Mouse (Mus musculus) heart, embryonic 14.5 days (tissue): Measurements from ENCODE around the gene Mthfd1l. TPM values are rescaled to one million over a fixed set of nuclear protein-coding genes. Genes with fewer than 3 reads are reported as not detected.

Experiments used
- ATAC-seq: fragments of 200-750 bp; cut with Nextera tagmentation; 2 replicates; pipeline ENCODE4 v1.8.0; 2017; ENCODE audit warnings: low read depth, moderate TSS enrichment; ENCODE audit not compliant: insufficient number of reproducible peaks, insufficient read depth, low FRiP score
- H3K27ac ChIP-seq, 2 experiments: fragments of 200-500 bp in 1 of 2; fragments of 300-500 bp in 1 of 2; sonication (generic) in 1 of 2; replicated peaks in 1 of 2; 2 replicates each; pipeline ENCODE4 v1.5.1; 2012 to 2014; ENCODE audit warnings: low read depth in 2 of 2, low read length in 2 of 2, control low read depth in 1 of 2, mild to moderate bottlenecking in 1 of 2, mixed read lengths in 1 of 2; ENCODE audit not compliant: control insufficient read depth in 1 of 2, insufficient read depth in 1 of 2
- H3K27me3 ChIP-seq: fragments of 300-500 bp; sonication (generic); 2 replicates; pipeline ENCODE4 v1.6.1; 2014; ENCODE audit warnings: mild to moderate bottlenecking, low read length, control low read depth; ENCODE audit not compliant: control insufficient read depth, insufficient read depth
- H3K36me3 ChIP-seq: fragments of 300-500 bp; sonication (generic); 2 replicates; pipeline ENCODE4 v1.6.1; 2014; ENCODE audit warnings: mild to moderate bottlenecking, control low read depth, low read length, mixed read lengths; ENCODE audit not compliant: control insufficient read depth, insufficient read depth
- H3K4me1 ChIP-seq, 2 experiments: fragments of 200-500 bp in 1 of 2; fragments of 300-500 bp in 1 of 2; sonication (generic) in 1 of 2; 2 replicates each; pipeline ENCODE4 v1.6.1; 2012 to 2014; ENCODE audit warnings: low read length in 2 of 2, control low read depth in 1 of 2, mixed read lengths in 1 of 2; ENCODE audit not compliant: control insufficient read depth in 2 of 2, insufficient read depth in 2 of 2
- H3K4me2 ChIP-seq: fragments of 300-500 bp; sonication (generic); 2 replicates; pipeline ENCODE4 v1.6.1; 2014; ENCODE audit warnings: mild to moderate bottlenecking, low read length
- H3K4me3 ChIP-seq, 2 experiments: fragments of 200-500 bp in 1 of 2; fragments of 300-500 bp in 1 of 2; sonication (generic) in 1 of 2; 2 replicates each; pipeline ENCODE4 v1.5.1; 2012 to 2014; ENCODE audit warnings: low read length in 2 of 2, mild to moderate bottlenecking in 2 of 2, control low read depth in 1 of 2, low read depth in 1 of 2, moderate library complexity in 1 of 2; ENCODE audit not compliant: control insufficient read depth in 1 of 2, insufficient read depth in 1 of 2
- H3K9ac ChIP-seq: fragments of 300-500 bp; sonication (generic); 2 replicates; pipeline ENCODE4 v1.6.1; 2014; ENCODE audit warnings: mild to moderate bottlenecking, low read length
- H3K9me3 ChIP-seq: fragments of 300-500 bp; sonication (generic); 2 replicates; pipeline ENCODE4 v1.6.1; 2016; ENCODE audit warnings: low read length, control low read depth; ENCODE audit not compliant: control insufficient read depth
- WGBS: fragments of 180-500 bp; shearing (Covaris S2); extraction: QIAGEN DNeasy Blood & Tissue Kit; methylation state at CpG from one replicate; pipeline ENCODE4 v1.1.7; 2014; 5-methylcytosine and 5-hydroxymethylcytosine counted together
- polyA plus RNA-seq: library from polyadenylated mRNA; unstranded; fragments of >200 nt; fragmentation: Nextera tagmentation; extraction: Ambion mirVana; gene quantifications from 2 replicates; pipeline ENCODE4 v1.2.1, GENCODE M21; 2014

Mthfd1l gene
- polyA plus RNA-seq, 1 experiment from 2014 or later, result 8.8 TPM

DNA sequence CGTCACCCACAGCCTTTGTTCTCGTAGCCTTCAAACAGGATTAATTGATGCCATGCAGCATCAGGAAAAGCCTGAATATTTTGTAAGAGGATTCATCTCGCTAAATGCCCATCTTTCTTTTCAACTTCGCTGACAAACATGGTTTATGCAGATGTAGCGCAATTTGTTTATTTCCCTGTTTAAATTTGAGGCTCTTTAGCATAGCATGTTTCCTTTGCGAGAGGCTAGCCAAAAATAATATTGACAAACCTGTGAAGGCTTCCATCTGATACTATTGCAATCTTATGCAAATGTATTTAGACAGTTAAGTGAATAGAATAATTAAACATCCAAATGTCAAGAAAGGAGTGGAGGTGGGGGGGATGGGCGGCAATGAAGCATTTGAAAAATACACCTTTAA, 152.3 kb downstream of the Mthfd1l start:
- ATAC-seq, result no peak
- H3K9me3 ChIP-seq, result no peaks in the 10 kb centered on the region
- H3K9ac ChIP-seq, result no peak overlapping the region
- H3K27me3 ChIP-seq, result no peaks in the 10 kb centered on the region
- no peak overlapping the region for H3K4me2 ChIP-seq
- WGBS, result 89% methylated on average over 7 of the region's 7 CpGs
- H3K4me3 ChIP-seq, result no peak overlapping the region
- no peaks in the 10 kb centered on the region for H3K36me3 ChIP-seq
- no peak overlapping the region for H3K27ac ChIP-seq
- H3K4me1 ChIP-seq, result peaks cover 21 to 23% of the 10 kb centered on the region in 2 experiments

DNA sequence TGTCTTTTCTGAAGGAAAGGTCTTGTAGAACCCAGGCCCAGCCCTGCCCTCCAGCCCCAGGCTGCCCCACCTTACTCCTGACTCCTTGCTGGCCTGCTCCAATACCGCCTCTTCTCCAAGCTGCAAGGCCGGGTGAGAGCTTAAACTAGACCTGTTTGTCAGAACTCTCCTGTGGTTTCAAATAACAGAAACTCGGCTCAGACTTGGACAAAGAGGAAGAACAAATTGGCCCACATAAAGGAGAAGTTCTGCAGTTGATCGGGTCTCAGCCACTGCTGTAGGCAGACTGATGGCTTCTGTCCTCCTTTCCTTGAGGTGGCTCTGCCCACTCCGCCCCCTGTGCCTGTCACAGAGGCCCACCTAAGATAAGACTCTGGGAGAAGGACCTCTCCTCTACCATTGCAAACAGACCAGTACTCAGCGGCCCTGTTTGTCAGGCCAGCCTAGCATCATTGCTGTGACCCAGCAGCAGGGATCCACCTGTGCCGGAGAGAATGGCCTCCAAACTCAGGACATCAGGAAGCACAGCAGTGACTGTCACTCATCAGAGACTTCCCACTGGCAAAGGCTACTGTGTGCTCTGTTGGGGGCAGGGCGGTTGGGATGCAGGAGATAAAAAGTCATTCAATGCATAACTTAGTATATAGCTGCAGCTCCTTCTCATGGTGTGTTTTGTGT, 153.6 kb downstream of the Mthfd1l start:
- Histone ChIP-seq H3K9ac (no peak overlapping the region), H3K4me1 (peaks cover 21% of the 10 kb centered on the region in 2 experiments), H3K4me3 (no peak overlapping the region), H3K27ac (no peak overlapping the region; a peak in 1 of 4 replicates), H3K36me3 (no peaks in the 10 kb centered on the region), H3K9me3 (no peaks in the 10 kb centered on the region), H3K27me3 (no peaks in the 10 kb centered on the region), H3K4me2 (no peak overlapping the region)
- 50% methylated on average over 8 of the region's 8 CpGs for WGBS
- ATAC-seq, result no peak

DNA sequence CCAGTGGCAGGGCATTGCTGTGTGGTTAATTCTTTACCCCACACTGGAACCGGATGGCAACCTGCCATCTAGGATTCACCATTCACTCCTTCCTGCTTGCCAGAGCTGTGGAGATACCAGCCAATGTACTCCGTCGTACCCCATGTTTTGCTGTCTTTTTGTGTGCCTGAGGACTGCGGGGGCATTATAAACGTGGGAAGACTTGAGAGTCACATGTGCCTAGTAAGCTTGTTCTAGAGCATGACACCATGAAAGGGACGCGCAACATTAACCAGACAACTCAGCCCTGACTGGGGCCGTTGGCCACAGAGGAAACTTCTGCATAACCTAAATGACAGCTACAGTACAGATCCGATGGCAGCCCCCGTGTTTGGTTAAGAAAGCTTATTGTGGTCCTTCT, 155.5 kb downstream of the Mthfd1l start:
- H3K4me2 ChIP-seq, result no peak overlapping the region
- WGBS, result 53% methylated on average over 10 of the region's 10 CpGs
- H3K27me3 ChIP-seq, result no peaks in the 10 kb centered on the region
- ATAC-seq, result 0 out of 2 replicates have a peak, but pooled peaks have one; percentile 20
- H3K9me3 ChIP-seq, result no peaks in the 10 kb centered on the region
- no peak overlapping the region for H3K4me3 ChIP-seq
- peak overlapping the region; percentile 29 to 61; a peak in 2 of 4 replicates for H3K27ac ChIP-seq
- H3K4me1 ChIP-seq, result peaks cover 20 to 24% of the 10 kb centered on the region in 2 experiments
- no peaks in the 10 kb centered on the region for H3K36me3 ChIP-seq
- no peak overlapping the region for H3K9ac ChIP-seq

DNA sequence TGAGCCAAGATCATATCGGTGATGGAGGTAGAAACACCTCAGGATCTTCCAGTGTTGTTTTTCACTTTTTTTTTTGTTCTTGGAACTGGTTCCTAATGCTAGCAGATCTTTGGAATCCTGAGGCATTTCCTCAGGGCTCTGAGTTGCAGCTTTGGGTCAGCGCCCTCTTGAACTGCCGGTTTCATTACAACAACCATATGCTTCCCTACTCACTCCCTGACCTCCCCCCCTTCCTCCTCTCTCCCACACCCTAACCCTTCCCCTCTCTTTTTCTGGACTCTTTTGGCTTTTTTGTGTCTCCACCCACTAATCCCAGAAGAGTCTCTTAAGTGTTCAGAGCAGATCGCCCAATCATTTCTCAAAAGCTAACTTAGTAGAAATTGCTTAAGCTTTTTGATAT, 156.0 kb downstream of the Mthfd1l start:
- H3K27ac ChIP-seq, result peak overlapping the region; percentile 29 to 61; a peak in 2 of 4 replicates
- H3K4me2 ChIP-seq, result no peak overlapping the region
- H3K4me1 ChIP-seq, result peaks cover 18 to 19% of the 10 kb centered on the region in 2 experiments
- WGBS, result 71% methylated on average over 4 of the region's 4 CpGs
- ATAC-seq, result 0 out of 2 replicates have a peak, but pooled peaks have one; percentile 40
- H3K9me3 ChIP-seq, result no peaks in the 10 kb centered on the region
- no peaks in the 10 kb centered on the region for H3K36me3 ChIP-seq
- H3K4me3 ChIP-seq, result no peak overlapping the region
- no peak overlapping the region for H3K9ac ChIP-seq
- H3K27me3 ChIP-seq, result no peaks in the 10 kb centered on the region

DNA sequence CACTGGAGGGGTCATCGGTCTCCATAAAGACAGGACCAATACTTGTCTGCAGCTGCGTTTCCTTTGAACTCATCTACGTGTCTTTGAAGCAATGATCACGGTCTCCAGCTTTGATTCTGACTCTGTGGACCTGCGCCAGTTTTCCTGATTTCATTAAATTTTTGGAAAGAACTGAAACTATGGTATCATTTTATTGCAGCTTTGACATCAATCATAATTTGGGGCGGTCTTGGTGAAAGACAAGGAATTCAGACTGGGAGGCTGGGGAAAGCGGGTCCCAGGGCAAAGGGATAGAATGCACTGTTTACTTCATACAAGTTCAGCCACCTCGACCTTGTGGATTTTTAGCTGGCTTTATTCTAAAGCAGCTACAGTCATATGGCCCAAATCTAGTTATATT, 156.5 kb downstream of the Mthfd1l start:
- H3K9me3 ChIP-seq, result no peaks in the 10 kb centered on the region
- no peak overlapping the region for H3K9ac ChIP-seq
- no peak for ATAC-seq
- H3K27me3 ChIP-seq, result no peaks in the 10 kb centered on the region
- no peak overlapping the region for H3K27ac ChIP-seq
- H3K4me3 ChIP-seq, result no peak overlapping the region
- peaks cover 18 to 19% of the 10 kb centered on the region in 2 experiments for H3K4me1 ChIP-seq
- H3K4me2 ChIP-seq, result no peak overlapping the region
- H3K36me3 ChIP-seq, result no peaks in the 10 kb centered on the region
- 87% methylated on average over 8 of the region's 8 CpGs for WGBS

DNA sequence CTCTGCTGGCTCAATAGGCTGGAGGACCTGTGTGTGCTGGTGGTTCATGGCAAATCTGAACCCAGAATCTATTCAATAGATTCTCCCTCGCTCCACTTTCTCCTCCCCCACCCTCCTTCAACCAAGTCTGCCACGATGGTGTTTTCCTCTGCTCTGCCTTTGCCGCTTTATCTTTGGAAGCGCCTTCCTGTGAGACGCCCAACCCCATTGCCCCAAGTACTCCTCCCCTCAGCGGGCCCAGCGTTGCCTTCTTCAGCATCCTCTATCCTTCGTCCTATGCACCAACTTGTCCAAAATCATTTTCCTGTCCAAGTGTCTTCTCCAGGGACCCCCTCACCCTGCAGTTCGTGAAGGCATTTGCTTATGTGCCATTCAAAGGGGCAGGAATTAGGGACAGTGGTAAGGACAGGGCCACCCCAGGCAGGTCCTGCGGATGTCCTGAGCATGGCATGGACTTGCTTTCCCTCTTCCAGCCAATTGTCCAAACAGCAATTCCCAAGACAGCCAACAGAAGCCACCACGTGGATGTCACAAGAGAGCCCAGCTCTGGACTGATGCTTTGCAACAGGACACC, 157.2 kb downstream of the Mthfd1l start:
- 57% methylated on average over 11 of the region's 11 CpGs for WGBS
- Histone ChIP-seq H3K27ac (no peak overlapping the region), H3K4me3 (no peak overlapping the region), H3K36me3 (no peaks in the 10 kb centered on the region), H3K27me3 (no peaks in the 10 kb centered on the region), H3K9ac (no peak overlapping the region), H3K9me3 (no peaks in the 10 kb centered on the region; the same call in 1 of the 2 replicates), H3K4me2 (no peak overlapping the region), H3K4me1 (peaks cover 18 to 19% of the 10 kb centered on the region in 2 experiments)
- 0 out of 2 replicates have a peak, but pooled peaks have one; percentile 33 for ATAC-seq

DNA sequence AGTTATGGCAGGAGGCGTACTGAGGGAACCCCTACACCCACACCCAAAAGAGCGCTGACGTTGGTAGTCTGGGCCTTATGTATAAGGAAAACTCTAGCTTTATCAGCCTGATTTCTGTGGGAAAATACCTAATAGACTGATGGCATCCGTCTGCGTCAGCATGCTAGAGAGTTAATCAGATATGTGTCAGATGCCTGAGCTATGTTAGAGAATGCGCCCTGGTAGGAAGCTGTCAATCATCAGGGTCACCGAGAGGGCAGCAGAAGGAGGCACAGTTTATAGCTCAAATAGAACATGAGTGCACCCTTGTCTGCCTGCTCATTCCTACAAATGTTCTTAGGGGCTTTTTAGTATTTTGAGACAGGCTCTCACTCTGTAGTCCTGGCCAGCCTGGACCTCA, 159.8 kb downstream of the Mthfd1l start:
- Histone ChIP-seq H3K27me3 (no peaks in the 10 kb centered on the region), H3K4me2 (no peak overlapping the region), H3K4me3 (no peak overlapping the region), H3K4me1 (peaks cover 14 to 19% of the 10 kb centered on the region in 2 experiments), H3K36me3 (no peaks in the 10 kb centered on the region), H3K27ac (peak overlapping the region; percentile 31 to 41; a peak in 3 of 4 replicates), H3K9ac (no peak overlapping the region), H3K9me3 (no peaks in the 10 kb centered on the region; the same call in 1 of the 2 replicates)
- ATAC-seq, result no peak
- WGBS, result 19% methylated on average over 7 of the region's 7 CpGs
